Mouse (Mus musculus): ENCODE results near the gene Tmprss11c. TPM values are rescaled to one million over a fixed set of nuclear protein-coding genes. Genes with fewer than 3 reads are reported as not detected.

Gene Tmprss11c
- polyA plus RNA-seq, 1 experiment from 2014 or later = not detected

DNA sequence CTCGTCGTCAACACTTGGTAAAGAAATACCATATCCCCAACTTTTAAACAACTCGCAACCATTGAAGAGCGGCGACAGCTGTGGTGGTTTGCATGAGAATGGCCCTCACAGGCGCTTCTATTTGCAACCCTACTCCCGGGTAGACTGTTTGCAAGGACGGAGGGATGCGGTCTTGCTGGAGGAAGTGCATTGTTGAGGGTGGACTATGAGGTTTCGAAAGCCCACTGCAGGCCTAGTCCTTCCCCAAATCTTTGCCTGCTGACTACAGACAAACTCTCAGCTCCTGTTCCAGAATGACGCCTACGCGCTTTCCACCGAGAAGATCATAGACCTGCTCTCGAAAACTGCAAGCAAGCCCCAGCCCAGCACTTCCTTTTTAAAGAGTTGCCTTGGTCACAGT, 98.8 kb downstream of the Tmprss11c start:
- in situ Hi-C loops (cut with MboI; ENCODE audit: low pct_unique_long_range_greater_than_20kb) = loop anchor here (5.0 to 25.0 kb wide), 2 partner anchors 222 to 472 kb away; no protein-coding TSS in a partner anchor
- no peak for ATAC-seq
- peaks cover 4% of the 10 kb centered on the region for H3K27me3 ChIP-seq
- POLR2A ChIA-PET = no interaction called here
- CTCF ChIA-PET = interaction anchor here (0.7 to 3.3 kb wide), 8 partner anchors 14 to 220 kb away, joined by 3 to 17 read pairs (median 4); partner anchors contain the start of gene Uba6
- DNase-seq (ENCODE audit: low read depth, low spot score) = no peak
- TF ChIP-seq CTCF (IDR thresholded peaks at IDR 0.05) = no peak

DNA sequence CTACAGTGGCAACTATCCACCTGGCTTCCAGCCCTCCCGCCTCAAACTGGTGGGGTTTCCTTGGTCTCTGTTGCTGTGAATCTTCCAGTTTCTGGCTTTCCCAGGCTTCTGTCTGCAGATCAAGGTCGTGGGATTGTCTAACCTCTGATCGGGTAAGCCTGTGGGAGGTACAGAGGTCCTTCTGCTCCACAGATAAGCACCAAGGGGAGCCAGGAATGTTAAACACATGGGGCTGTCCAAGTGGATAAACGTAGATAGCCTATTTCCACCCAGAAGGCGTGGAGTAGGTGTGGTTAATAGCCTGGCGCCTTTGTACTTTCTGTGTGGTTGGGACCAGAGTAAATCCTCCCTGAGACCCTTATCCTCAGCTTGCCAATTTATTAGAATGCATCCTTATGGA, 101.7 kb downstream of the Tmprss11c start:
- ATAC-seq (no peak), DNase-seq (ENCODE audit: low read depth, low spot score) (no peak)
- no peaks in the 10 kb centered on the region for H3K27me3 ChIP-seq
- in situ Hi-C loops (cut with MboI; ENCODE audit: low pct_unique_long_range_greater_than_20kb) = loop anchor here (25.0 kb wide), 1 partner anchor 475 kb away; no protein-coding TSS in a partner anchor
- ChIA-PET POLR2A (no interaction called here), CTCF (interaction anchor here (2.3 kb wide), 1 partner anchor 121 kb away, joined by 7 read pairs; no protein-coding TSS in a partner anchor)
- TF ChIP-seq CTCF (IDR thresholded peaks at IDR 0.05) = no peak

Other genes with a start within 250 kb of the Tmprss11c start
- gene Cenpc1, start 223.7 kb downstream of the Tmprss11c start, polyA plus RNA-seq (2021) = 22.4 TPM
- gene Stap1, start 217.6 kb downstream of the Tmprss11c start, polyA plus RNA-seq (2021) = not detected
- 21.5 TPM for gene Uba6, start 116.5 kb downstream of the Tmprss11c start, polyA plus RNA-seq (2021)
- not detected for gene Gnrhr, start 91.4 kb downstream of the Tmprss11c start, polyA plus RNA-seq (2021)
- gene Tmprss11d, start 84.1 kb upstream of the Tmprss11c start, polyA plus RNA-seq (2021) = not detected
- gene Tmprss11a, start 179.7 kb upstream of the Tmprss11c start, polyA plus RNA-seq (2021) = not detected
- not detected for gene Tmprss11g, start 229.3 kb upstream of the Tmprss11c start, polyA plus RNA-seq (2021)

Data from Patski (cell line).